Mouse (Mus musculus): Measurements from ENCODE around the gene Snrpa. TPM values are rescaled to one million over a fixed set of nuclear protein-coding genes. Genes with fewer than 3 reads are reported as not detected.
A peak's percentile ranks its signal among the peaks of the same experiment; 100 is the strongest.

Snrpa gene
- polyA plus RNA-seq, 1 experiment from 2014 or later: 208 TPM

- Histone ChIP-seq H3K27ac (peak overlapping the region; percentile 84), H3K27me3 (no peaks in the 10 kb centered on the region), H3K4me1 (replicated peaks) (peaks cover 66% of the 10 kb centered on the region), H3K36me3 (peaks cover 7% of the 10 kb centered on the region; the same call in 1 of the 2 replicates), H3K9ac (peak overlapping the region; percentile 93), H3K4me2 (peak overlapping the region; percentile 99), H3K4me3 (peak overlapping the region; percentile 71), H3K9me3 (no peaks in the 10 kb centered on the region)
- WGBS: 2% methylated on average over 10 of the region's 10 CpGs
- ATAC-seq (ENCODE audit: low FRiP score): peak; percentile 2; the same call in 1 of the 2 replicates
These were observed 31.6 kb upstream of the Snrpa start for GRCm38 (mm10) chr7:27227676-27228075.

- WGBS: 31% methylated on average over 9 of the region's 9 CpGs
- peaks cover 62% of the 10 kb centered on the region for H3K4me1 ChIP-seq (replicated peaks)
- peak overlapping the region; percentile 84; the same call in 1 of the 2 replicates for H3K27ac ChIP-seq
These were observed 31.2 kb upstream of the Snrpa start for GRCm38 (mm10) chr7:27227276-27227675.

GRCm38 (mm10) chr7:27224877-27225575, 29.0 kb upstream of the Snrpa start:
- H3K9ac ChIP-seq: peak overlapping the region; percentile 93
- H3K9me3 ChIP-seq: no peaks in the 10 kb centered on the region
- H3K27me3 ChIP-seq: no peaks in the 10 kb centered on the region
- H3K27ac ChIP-seq: no peak overlapping the region
- H3K36me3 ChIP-seq: peaks cover 9% of the 10 kb centered on the region
- no peak for ATAC-seq (ENCODE audit: low FRiP score)
- peak overlapping the region; percentile 71 for H3K4me3 ChIP-seq
- 70% methylated on average over 11 of the region's 11 CpGs for WGBS
- peaks cover 59% of the 10 kb centered on the region for H3K4me1 ChIP-seq (replicated peaks)
- peak overlapping the region; percentile 99 for H3K4me2 ChIP-seq

More at GRCm38 (mm10) chr7:27227276-27227675, 31.2 kb upstream of the Snrpa start:
- peak overlapping the region; percentile 93 for H3K9ac ChIP-seq
- no peak for ATAC-seq (ENCODE audit: low FRiP score)
- H3K4me3 ChIP-seq: peak overlapping the region; percentile 71
- H3K27me3 ChIP-seq: no peaks in the 10 kb centered on the region
- no peaks in the 10 kb centered on the region for H3K9me3 ChIP-seq
- H3K4me2 ChIP-seq: peak overlapping the region; percentile 99
- H3K36me3 ChIP-seq: peaks cover 7% of the 10 kb centered on the region; the same call in 1 of the 2 replicates

- H3K27ac ChIP-seq: no peak overlapping the region
- no peak overlapping the region for H3K9ac ChIP-seq
- 91% methylated on average over 1 of the region's 1 CpGs for WGBS
- H3K4me1 ChIP-seq (replicated peaks): peaks cover 49% of the 10 kb centered on the region
- no peak overlapping the region for H3K4me3 ChIP-seq
- no peaks in the 10 kb centered on the region for H3K27me3 ChIP-seq
- peaks cover 28% of the 10 kb centered on the region for H3K36me3 ChIP-seq
- no peak for ATAC-seq (ENCODE audit: low FRiP score)
- no peaks in the 10 kb centered on the region for H3K9me3 ChIP-seq
- H3K4me2 ChIP-seq: no peak overlapping the region
These were observed 26.5 kb upstream of the Snrpa start for GRCm38 (mm10) chr7:27222538-27222937.

- no peak for ATAC-seq (ENCODE audit: low FRiP score)
- Histone ChIP-seq H3K9me3 (no peaks in the 10 kb centered on the region), H3K4me1 (replicated peaks) (peaks cover 43% of the 10 kb centered on the region), H3K4me2 (no peak overlapping the region), H3K9ac (no peak overlapping the region), H3K27ac (no peak overlapping the region), H3K27me3 (no peaks in the 10 kb centered on the region), H3K36me3 (peaks cover 34% of the 10 kb centered on the region), H3K4me3 (no peak overlapping the region)
- 87% methylated on average over 6 of the region's 6 CpGs for WGBS
These were observed 25.9 kb upstream of the Snrpa start for GRCm38 (mm10) chr7:27221939-27222338.

- Histone ChIP-seq H3K4me2 (no peak overlapping the region), H3K4me1 (replicated peaks) (peaks cover 23% of the 10 kb centered on the region), H3K4me3 (no peak overlapping the region), H3K9me3 (no peaks in the 10 kb centered on the region), H3K36me3 (peaks cover 51% of the 10 kb centered on the region), H3K27me3 (no peaks in the 10 kb centered on the region), H3K9ac (no peak overlapping the region), H3K27ac (no peak overlapping the region)
- ATAC-seq (ENCODE audit: low FRiP score): no peak
- WGBS: 57% methylated on average over 11 of the region's 11 CpGs
These were observed 23.9 kb upstream of the Snrpa start for GRCm38 (mm10) chr7:27219937-27220336.

- no peak for ATAC-seq (ENCODE audit: low FRiP score)
- H3K9me3 ChIP-seq: no peaks in the 10 kb centered on the region
- no peak overlapping the region for H3K4me3 ChIP-seq
- H3K36me3 ChIP-seq: peaks cover 59% of the 10 kb centered on the region
- H3K9ac ChIP-seq: no peak overlapping the region
- WGBS: 90% methylated on average over 7 of the region's 7 CpGs
- H3K27me3 ChIP-seq: no peaks in the 10 kb centered on the region
- H3K4me1 ChIP-seq (replicated peaks): peaks cover 10% of the 10 kb centered on the region
- H3K27ac ChIP-seq: no peak overlapping the region
- H3K4me2 ChIP-seq: no peak overlapping the region
These were observed 22.5 kb upstream of the Snrpa start for GRCm38 (mm10) chr7:27218586-27218985.

GRCm38 (mm10) chr7:27212626-27213025, 16.6 kb upstream of the Snrpa start:
- peaks cover 96% of the 10 kb centered on the region for H3K36me3 ChIP-seq
- WGBS: 98% methylated on average over 2 of the region's 2 CpGs
- H3K4me3 ChIP-seq: no peak overlapping the region
- H3K27me3 ChIP-seq: no peaks in the 10 kb centered on the region
- H3K4me2 ChIP-seq: no peak overlapping the region
- H3K27ac ChIP-seq: no peak overlapping the region
- no peak for ATAC-seq (ENCODE audit: low FRiP score)
- no peaks in the 10 kb centered on the region for H3K4me1 ChIP-seq (replicated peaks)
- no peak overlapping the region for H3K9ac ChIP-seq
- no peaks in the 10 kb centered on the region for H3K9me3 ChIP-seq

- H3K4me2 ChIP-seq: no peak overlapping the region
- H3K4me3 ChIP-seq: no peak overlapping the region
- H3K27me3 ChIP-seq: no peaks in the 10 kb centered on the region
- 96% methylated on average over 8 of the region's 8 CpGs for WGBS
- H3K36me3 ChIP-seq: peaks cover 71% of the 10 kb centered on the region
- no peak overlapping the region for H3K27ac ChIP-seq
- H3K4me1 ChIP-seq (replicated peaks): no peaks in the 10 kb centered on the region
- ATAC-seq (ENCODE audit: low FRiP score): no peak
- no peak overlapping the region for H3K9ac ChIP-seq
- no peaks in the 10 kb centered on the region for H3K9me3 ChIP-seq
These were observed 7.8 kb upstream of the Snrpa start for GRCm38 (mm10) chr7:27203730-27204449.

- Histone ChIP-seq H3K4me3 (no peak overlapping the region), H3K36me3 (peaks cover 31% of the 10 kb centered on the region), H3K27me3 (no peaks in the 10 kb centered on the region), H3K4me2 (no peak overlapping the region), H3K9ac (no peak overlapping the region), H3K4me1 (replicated peaks) (peaks cover 19% of the 10 kb centered on the region), H3K9me3 (no peaks in the 10 kb centered on the region), H3K27ac (no peak overlapping the region)
- 96% methylated on average over 8 of the region's 8 CpGs for WGBS
- no peak for ATAC-seq (ENCODE audit: low FRiP score)
These were observed 2.7 kb upstream of the Snrpa start for GRCm38 (mm10) chr7:27198779-27199178.

GRCm38 (mm10) chr7:27198355-27198754, 2.3 kb upstream of the Snrpa start:
- peaks cover 23% of the 10 kb centered on the region for H3K4me1 ChIP-seq (replicated peaks)
- no peak overlapping the region for H3K4me2 ChIP-seq
- H3K27ac ChIP-seq: no peak overlapping the region
- ATAC-seq (ENCODE audit: low FRiP score): no peak
- H3K4me3 ChIP-seq: no peak overlapping the region
- H3K36me3 ChIP-seq: peaks cover 31% of the 10 kb centered on the region
- H3K9ac ChIP-seq: no peak overlapping the region
- no peaks in the 10 kb centered on the region for H3K27me3 ChIP-seq
- H3K9me3 ChIP-seq: no peaks in the 10 kb centered on the region

- no peaks in the 10 kb centered on the region for H3K27me3 ChIP-seq
These were observed 1.6 kb upstream of the Snrpa start for GRCm38 (mm10) chr7:27197634-27198033.

More at GRCm38 (mm10) chr7:27197634-27198033, 1.6 kb upstream of the Snrpa start:
- Histone ChIP-seq H3K9ac (no peak overlapping the region), H3K27ac (no peak overlapping the region), H3K4me3 (no peak overlapping the region), H3K4me1 (replicated peaks) (peaks cover 30% of the 10 kb centered on the region), H3K9me3 (no peaks in the 10 kb centered on the region), H3K36me3 (peaks cover 31% of the 10 kb centered on the region), H3K4me2 (no peak overlapping the region)
- ATAC-seq (ENCODE audit: low FRiP score): no peak
- 92% methylated on average over 8 of the region's 8 CpGs for WGBS

Measured in hindbrain, embryonic 13.5 days (tissue).